Mouse (Mus musculus) adrenal gland, adult 8-10 months (tissue): Measurements from ENCODE around the gene Ptpn20. TPM values are rescaled to one million over a fixed set of nuclear protein-coding genes. Genes with fewer than 3 reads are reported as not detected.

ENCODE experiments used
- DNase-seq: peaks from one replicate; pipeline ENCODE4 v3.0.0; 2022
- total RNA-seq, 4 experiments: library from RNA; stranded (reverse); gene quantifications; 2 replicates each; pipeline ENCODE4 v1.2.4; 2022

The Ptpn20 gene
- under 1 TPM in 1 of 4 experiments, not detected in 3; 0.10 TPM for total RNA-seq

DNA sequence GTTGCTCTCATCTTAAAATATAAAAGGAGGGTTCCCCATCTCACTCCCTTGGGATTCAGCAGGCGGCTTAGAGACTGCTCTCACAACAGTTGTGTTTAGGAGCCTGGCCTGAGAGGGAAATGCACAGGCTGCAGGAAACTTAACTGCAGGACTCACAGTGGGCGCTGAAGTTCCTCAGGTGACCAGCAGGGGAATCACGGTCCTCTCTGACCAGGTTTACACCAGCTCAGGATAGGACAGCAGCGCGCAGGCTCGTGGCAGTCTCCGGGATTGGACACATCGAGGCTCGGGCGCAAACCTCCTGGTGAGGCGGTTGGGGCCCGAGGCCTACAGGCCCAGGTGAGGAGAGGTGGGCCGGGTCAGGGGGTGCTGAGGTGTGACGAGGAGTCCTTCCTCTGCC, at the start of gene Ptpn20:
TSS of gene Ptpn20 (plus strand) at position 257 of the 400 bp plus-strand sequence.
- no peak for DNase-seq

DNA sequence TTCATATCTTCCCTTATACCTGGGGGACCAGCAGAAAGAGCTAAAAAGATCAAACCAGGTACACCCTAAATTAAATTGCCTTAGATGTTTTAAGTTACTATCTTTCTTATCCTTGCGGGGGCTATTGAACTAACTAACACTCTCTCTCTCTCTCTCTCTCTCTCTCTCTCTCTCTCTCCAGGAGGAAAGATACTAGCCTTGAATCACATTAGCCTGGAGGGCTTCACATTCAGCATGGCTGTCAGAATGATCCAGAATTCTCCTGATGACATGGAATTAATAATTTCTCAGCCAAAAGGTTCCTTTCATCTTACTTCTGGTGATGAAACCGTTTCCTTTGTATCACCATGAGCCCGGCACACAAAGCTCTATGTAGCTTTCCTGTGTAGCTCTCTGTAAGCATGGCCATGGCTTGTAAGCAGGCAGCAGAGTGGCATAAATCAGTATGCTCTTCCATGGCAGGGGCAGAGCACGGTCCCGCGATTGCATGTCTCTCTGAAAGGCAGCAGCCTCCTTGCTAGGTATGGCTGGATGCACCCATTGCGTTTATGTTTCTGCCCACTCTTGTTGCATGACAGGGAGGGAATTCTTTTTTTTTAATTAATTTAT, 49.3 kb upstream of the Ptpn20 start:
- no peak for DNase-seq

DNA sequence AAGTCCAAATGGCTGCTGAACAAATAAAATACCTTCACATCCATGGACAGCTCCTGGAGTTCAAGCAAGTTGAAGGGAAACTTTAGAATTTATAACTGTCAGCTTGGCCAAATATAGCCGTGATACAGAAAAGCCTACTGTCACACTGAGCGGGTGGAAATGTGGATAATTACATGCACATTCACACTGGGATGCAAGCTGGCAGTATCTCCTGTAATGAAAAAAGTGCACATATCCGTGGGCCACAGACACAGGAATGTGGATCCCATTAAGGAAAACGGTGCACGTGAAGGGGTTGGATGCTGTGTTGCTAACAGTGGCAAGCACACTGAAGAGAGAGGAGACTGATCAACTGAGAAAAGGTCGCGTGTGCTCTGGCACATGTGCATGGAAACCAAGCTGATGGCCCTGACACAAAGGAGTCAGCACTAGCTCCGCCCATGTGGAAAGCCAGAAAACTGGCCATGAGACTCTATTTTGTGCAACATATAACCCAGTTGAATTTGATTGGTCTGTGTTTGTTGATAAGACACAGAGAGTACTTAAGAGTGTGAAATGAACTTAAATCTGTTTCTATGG, 43.4 kb upstream of the Ptpn20 start:
- no peak for DNase-seq

DNA sequence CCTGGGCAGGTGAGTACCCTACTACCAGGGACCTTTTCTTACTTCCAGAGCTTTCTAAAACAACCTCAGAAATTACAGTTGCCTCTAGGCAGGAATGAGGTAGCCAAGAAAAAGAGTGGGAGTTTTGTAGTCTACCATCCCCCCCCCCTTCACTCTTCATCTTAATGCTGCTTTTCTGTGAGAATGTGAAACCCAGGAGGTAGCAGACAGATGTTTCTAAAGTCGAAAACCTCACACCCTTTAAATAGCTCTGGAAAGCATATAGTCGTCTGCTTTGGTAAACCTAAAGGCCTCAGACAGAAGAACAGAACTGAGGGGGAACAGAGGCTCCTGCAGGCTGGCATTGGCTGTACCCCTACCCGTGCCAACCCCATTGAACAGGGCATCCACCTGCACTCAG, 40.4 kb upstream of the Ptpn20 start:
- no peak for DNase-seq

DNA sequence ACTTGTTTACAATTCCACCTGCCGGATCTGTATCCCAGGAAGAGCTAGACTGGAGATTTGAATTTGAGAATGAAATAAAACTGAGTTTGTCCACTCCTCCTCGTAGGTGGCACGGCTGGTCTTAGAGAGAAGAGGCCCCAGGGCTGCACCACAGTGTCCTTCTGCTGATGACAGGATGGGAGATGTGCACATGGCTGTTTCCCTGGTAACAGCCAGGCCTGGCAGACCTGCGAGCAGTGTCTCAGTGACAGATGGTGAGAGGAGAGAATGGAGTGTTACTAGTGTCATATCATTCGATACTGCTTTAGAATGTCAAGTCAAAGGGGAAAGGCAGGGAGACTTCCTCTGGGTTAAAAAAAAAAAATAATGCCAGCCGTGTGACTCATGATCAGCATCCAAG, 39.2 kb upstream of the Ptpn20 start:
- no peak for DNase-seq

DNA sequence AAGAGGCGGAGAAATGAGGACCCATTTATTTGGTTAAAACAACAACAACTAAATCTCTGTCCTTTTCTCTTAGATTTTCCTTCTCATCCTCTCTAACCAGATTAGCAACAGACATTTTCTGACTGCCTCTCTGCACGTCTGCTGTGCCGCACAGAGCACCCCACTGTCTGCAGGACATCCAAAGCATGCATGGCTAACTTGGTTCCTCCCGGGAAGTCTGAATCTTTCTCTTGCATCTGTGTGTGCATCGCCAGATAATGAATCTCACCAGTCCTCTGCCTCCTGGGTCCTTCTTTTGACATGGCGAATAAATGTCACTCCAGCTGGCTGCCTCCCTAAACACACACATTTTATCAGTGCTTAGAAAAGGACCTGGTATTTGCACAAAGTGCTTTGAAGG, 18.3 kb upstream of the Ptpn20 start:
- no peak for DNase-seq

DNA sequence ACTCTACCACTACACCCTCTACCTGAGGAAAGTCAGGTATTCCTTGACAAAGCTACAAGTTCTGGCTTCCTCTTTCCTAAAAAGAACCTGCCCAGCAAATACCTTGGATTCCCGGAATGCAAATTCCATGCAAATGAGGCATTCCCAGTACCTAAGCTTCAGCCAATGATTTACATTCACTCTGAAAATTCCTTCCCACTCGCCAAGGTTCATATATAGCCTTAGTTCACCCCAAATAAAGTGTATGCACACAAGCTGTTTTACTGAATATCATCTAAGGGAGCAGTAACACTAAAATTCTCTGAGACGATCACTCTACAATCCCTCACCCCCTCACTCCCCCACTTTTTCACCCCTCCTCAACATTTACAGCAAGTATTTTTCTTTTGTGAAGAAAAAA, 15.4 kb upstream of the Ptpn20 start:
- DNase-seq = no peak

DNA sequence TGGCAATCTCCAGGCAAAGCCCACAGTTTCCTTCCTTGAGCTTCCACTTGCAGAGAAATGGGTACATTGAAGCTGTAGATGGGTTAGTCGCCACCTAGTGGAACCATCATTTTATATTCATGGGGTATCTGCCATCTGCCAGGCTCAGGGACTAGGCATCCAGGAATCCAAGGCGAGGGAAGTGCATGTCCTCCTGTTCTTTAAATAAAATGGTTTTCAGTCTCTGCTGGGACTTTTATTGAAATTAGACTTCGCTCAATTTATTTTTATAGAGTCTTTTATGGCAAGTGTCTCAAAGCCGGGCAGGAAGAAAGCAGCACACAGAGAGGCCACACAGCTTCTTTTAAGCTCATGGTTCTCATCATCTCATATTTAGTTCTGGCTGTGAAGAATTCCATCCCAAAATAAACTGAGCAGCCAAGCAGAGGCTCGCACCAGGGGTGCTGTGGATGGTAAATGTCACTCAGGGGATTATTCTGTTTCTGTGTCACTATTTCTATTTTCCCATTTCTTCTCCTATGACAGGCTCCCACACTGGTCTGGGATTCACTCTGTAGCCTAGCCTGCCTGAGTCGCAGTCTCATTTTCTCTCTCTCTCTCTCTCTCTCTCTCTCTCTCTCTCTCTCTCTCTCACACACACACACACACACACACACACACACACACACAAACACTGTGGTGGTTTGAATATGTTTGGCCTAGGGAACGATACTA, 9.1 kb upstream of the Ptpn20 start:
- no peak for DNase-seq

DNA sequence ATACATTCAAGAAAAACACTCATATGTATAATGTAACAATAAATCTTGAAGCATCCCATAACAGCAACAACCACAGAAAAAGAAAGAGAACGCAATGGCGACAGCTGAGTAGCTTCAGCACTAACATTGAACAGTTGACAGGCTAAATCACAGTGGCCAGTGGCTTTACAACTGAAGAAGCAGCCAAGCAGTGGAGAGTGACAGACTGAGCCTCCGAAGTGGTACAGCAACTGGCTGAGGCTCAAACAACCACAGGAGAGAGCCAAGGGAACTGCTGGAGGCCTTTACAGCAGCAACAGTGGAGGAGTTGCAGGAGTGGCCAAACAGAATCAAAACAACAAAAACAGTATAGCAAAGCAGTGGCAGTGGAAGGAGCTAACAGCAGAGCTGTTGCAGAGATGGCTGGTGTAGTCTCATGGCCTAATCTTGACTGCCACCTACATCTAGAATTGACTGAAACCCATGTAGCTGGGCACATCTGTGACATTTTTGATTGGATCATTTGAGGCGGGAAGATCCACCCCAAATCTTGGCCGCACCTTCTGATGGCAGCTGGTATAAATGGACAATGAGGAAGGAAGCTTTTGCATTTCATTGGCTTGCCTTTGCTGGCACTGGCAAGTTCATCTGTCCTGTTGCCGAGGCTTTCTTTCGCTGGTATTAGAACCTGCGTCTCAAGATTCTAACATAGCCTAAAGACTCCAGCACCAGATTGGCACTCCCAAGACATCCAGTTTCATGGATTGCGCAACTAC, 9.5 kb downstream of the Ptpn20 start:
- DNase-seq = no peak

DNA sequence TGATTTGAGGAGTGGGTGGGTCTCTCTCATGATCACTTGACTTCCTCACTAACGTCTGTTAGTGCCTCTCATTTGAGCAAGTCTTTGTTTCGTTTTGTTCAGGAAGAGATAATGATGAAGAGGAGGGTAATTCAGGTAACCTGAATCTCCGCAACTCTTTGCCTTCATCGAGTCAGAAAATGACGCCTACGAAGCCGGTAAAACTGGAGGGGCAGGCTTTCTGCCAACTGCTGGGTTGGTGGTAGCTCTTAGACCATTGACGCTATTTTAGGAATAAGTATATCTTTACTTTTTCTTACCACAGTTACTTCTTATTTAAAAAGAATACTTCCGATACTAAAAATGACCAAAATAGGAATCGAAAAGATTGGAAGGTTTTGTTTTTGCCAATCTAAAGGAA, 18.4 kb downstream of the Ptpn20 start:
- DNase-seq = no peak

DNA sequence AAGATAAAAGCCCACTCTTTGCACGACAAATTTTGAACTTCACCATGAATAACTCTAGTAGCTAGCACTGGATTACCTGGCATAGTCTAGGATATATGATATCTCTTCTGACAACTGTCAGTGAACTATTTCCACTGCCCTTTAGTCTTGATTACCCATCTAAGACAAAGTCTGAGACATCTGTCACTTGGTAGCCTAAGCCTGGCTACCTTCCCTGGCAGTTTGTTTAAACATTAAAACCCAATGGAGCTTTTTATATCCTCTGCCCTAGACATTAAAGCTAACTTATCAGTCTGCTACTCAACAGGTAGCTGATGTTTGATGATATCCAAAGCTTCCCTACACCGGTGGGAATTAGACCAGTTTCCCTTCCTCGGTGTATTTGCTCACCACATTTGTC, 36.0 kb downstream of the Ptpn20 start:
- no peak for DNase-seq

DNA sequence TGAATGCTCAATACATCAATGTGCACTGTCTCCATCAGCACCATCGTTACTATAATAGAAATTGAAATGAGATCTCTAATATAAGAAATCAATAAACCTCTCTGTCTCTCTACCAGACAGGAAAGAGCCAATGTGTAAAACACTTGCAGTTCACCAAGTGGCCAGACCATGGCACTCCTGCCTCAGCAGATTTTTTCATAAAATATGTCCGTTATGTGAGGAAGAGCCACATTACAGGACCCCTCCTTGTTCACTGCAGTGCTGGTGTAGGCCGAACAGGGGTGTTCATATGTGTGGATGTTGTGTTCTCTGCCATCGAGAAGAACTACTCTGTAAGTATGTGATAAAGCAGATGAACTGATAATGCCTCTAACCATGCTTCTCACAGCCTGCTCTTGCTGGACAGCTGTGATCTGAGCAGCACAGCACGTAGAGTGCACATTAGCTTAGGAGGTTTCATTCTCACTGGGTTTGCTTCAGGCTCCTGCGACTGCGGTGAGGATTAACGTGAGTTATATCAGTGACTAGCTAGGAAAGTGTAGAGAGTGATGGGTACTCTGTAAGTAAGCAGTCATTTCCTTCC, 43.9 kb downstream of the Ptpn20 start:
- DNase-seq = no peak

DNA sequence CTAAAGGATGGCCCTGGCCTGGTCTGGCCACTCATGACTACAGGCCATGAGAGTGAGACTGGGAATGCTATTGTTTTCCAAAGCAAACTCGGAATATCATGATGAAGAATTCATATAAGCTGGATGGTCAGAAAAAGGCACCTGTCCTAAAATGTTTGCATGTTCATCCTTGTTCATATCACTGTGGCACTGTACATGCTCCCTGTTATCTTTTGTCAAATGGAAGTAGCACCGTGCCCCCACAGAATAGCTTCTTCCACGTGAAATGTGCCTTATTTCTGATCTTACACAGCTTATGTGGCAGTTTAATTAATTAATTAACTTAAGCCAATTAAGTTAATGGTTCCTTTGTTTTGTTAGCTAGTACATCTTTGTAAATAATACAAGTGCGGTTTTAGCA, 45.3 kb downstream of the Ptpn20 start:
- no peak for DNase-seq

DNA sequence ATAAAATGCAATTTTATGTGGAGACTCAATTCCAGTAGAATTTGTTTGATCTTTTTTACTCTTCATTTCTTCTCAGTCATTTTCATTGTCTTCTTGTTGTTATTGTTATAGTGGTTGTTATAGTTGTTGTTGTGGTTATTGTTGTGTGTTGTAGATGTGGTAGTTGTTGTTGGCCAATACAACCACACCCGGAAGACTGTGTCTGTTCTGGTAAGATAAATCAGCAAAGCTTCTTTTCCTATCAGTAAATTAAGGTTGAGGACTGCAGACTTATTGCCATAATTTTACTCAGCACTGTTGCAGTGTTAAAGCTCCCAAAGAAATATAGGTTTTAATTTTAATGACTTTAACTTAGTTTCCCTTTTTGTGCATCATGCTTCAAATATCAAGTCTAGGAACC, 45.8 kb downstream of the Ptpn20 start:
- DNase-seq = no peak

DNA sequence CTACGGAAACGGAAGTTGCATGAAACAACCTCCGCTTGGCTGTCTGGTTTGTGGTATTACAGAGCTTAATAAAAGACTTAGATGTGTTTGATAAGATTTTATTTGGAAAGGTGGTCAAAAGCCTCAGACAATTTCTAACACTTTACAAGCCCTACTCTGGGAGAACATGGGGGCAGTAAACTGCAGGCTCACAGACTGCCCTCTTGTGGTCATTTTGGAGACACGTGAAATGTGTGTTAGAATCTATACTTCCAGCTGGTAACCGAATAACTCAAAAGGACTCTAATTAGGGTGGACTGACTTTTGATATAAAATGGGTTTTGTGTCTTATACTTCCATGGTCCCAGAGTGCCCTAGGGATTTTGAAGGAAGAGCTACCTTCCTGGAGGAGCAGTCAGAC, 50.4 kb downstream of the Ptpn20 start:
- DNase-seq = no peak

DNA sequence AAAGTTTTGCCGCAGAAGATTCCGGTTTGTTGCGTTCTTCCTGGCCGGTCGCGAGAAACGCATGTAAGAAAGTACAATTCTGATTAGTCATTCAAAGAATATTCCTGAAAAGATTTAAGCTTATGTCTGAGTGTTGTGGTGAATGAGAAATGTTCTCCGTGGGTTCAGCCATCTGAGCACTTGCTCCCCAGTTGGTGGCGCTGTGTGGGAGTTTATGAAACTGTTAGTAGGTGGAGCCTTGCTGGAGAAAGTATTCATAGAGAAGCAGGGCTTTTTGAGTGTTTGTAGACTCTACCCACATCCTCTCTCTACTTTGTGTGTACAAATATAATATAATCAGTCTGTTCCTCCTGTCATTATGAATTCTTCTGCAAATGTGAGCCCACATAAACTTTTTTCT, 61.7 kb downstream of the Ptpn20 start:
- DNase-seq = no peak

DNA sequence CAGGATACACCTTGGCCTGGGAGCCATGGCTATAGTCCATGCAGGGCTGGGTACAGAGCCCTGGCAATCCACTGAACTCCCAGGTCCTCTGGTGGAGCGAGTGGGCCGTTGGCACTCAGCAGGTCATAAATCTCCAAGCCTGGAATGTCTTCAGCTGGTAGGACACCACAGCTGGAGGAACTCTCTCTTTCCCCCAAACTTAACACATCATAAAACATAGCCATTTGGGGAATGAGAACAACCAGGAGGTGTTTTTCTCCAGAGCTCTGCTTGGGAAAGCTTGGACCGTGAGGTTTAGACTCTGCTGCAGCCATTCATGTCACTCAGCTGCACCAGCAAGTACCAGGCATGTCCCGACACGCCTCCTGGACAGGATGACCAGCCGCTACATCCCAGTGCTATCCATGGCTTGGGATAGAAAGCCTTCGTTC, 68.5 kb downstream of the Ptpn20 start:
- DNase-seq = no peak

DNA sequence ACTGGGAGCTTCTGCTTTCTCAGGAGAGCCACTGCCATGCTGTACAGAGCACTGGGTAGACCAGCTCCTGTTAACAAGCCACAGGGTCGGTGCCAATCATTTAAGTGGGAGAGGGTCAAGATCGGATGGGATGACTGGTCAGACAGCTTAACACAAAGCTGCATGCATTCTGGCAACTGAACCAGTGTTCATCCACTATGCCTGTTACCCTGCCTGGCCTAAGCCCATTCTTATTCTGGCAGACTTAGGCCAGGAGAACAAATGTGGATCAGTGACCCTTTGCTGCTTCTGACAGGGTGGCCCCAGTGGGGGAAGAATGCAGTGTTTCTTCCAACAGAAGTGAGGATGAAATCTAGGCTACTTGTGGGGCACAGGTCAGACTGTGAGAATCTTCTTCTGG, 69.3 kb downstream of the Ptpn20 start:
- no peak for DNase-seq

DNA sequence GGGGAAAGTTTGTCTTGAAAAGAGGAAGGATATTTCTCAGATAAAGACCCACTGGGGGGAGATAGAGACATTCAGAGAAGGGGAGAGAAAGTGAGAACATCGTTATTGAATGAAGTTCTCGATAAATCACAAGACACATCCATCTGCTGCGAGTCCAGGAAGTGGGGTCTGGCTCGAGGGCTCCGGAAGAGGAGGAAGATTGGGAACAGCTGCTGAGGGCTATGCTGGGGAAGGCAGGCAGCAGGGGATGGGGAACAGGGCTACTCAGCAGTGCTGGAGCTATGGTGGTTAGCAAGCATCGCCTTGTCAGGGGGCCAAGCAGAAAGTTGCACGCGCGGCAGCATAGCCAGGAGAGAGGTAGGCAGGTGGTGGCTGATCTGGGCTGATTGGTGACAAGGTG, 73.1 kb downstream of the Ptpn20 start:
- DNase-seq = no peak

DNA sequence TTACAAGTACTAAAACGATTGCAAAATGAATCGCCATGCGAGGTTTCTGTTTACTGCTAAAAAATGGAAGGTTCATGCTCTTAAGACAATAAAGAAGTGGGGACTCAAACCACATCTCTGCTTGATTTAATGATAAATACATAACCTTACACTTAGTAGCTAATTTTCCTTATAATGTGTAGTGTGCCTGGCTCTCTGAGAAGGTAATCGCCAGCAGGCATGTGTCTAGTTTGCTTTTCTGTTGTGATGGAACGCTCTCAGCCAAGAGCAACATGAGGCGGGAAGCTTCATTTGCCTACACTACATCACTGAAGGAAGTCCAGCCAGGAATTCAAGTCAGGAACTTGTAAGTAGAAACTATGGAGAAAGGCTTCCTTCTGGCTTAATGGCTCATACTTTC, 77.3 kb downstream of the Ptpn20 start:
- no peak for DNase-seq

DNA sequence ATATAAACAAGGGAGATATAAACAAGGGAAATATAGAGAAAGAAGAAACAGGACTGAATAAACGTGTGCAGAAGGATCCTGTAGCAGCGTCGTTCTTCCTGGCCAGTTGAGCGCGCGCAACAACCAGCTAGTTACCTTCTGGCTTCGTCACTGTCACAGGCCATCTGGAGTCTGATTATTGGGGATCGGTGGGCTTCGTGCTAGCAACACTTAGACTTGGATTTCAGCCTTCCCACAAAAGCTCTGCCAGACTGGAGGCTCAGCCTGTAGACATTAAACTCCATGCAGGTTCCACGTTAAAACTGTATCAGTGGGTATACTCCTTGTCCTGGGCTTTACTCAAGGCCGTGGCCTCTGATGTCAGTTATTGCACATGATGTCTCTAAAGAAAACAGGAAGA, 80.9 kb downstream of the Ptpn20 start:
- DNase-seq = no peak

DNA sequence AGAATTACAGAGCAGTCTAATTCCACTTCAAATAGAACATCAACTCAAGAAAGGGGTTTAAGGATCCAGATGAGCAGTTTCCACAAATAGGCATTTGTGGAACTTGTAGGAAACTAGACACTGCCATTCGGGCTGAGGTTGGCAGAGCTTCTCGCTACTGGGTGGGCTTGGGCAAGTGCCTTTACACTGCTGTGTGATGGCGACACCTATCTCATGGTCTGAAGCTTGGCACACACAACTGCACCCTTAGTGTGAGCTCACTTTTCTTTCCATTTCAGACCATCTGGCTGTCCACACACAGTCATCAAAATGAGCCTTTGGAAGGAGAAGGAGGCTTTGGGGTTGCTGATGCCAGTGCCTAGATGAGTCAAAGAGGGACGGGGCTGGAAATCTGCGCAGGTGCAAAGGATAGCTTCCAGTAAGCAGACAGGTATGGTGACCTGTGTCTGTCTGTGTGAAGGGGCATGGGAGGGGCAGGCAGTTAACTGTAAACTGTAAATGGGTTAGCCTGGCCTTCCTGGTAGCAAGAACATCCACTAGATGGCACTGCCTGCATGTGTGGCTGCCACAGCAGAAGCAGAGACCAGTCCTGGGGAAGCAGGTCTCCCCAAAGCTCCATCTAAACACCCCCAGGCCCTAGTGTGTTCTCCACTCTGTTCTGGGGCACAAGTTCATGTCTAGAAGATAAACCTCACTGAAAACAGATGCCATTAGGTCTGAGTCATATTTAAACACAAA, 84.5 kb downstream of the Ptpn20 start:
- DNase-seq = no peak
